Mouse (Mus musculus): Measurements from ENCODE around the gene Fads3. TPM values are rescaled to one million over a fixed set of nuclear protein-coding genes. Genes with fewer than 3 reads are reported as not detected.

The Fads3 gene
- polyA plus RNA-seq (2011; ENCODE audit: insufficient read depth, insufficient read length, low read depth, missing spikeins) = 0.81 and 3.1 TPM in 2 replicates

GRCm38 (mm10) chr19:10041388-10042148 is at the start of gene Fads3:
Gene Fads3 (plus strand): TSS chr19:10041569.
- Histone ChIP-seq H3K4me3 (ENCODE audit: low read depth, low read length) (peak within 1 kb of the TSS; percentile 62), H3K9me3 (replicated peaks; ENCODE audit: control insufficient read depth, insufficient read depth, low read length, poor library complexity, severe bottlenecking) (no peaks in the 10 kb centered on the region), H3K27ac (ENCODE audit: insufficient read depth, low read length) (no peak within 1 kb of the TSS), H3K4me1 (ENCODE audit: control insufficient read depth, insufficient read depth, low read length) (no peaks in the 10 kb centered on the region), H3K9ac (ENCODE audit: low read depth, poor library complexity, severe bottlenecking) (peak within 1 kb of the TSS; percentile 64), H3K27me3 (ENCODE audit: control insufficient read depth, insufficient read depth, low read length, poor library complexity, severe bottlenecking) (0 out of 2 replicates have a peak, but pooled peaks cover 5% of the 10 kb centered on the region), H3K36me3 (ENCODE audit: control insufficient read depth, insufficient read depth, low read length, poor library complexity, severe bottlenecking) (no peaks in the 10 kb centered on the region)
- TF ChIP-seq POLR2A (IDR thresholded peaks at IDR 0.05; ENCODE audit: insufficient read depth, low read length) (no peak), CTCF (IDR thresholded peaks at IDR 0.05; ENCODE audit: low read depth, low read length) (no peak), EP300 (IDR thresholded peaks at IDR 0.05; ENCODE audit: insufficient read depth, low read depth, low read length) (no peak)

DNA sequence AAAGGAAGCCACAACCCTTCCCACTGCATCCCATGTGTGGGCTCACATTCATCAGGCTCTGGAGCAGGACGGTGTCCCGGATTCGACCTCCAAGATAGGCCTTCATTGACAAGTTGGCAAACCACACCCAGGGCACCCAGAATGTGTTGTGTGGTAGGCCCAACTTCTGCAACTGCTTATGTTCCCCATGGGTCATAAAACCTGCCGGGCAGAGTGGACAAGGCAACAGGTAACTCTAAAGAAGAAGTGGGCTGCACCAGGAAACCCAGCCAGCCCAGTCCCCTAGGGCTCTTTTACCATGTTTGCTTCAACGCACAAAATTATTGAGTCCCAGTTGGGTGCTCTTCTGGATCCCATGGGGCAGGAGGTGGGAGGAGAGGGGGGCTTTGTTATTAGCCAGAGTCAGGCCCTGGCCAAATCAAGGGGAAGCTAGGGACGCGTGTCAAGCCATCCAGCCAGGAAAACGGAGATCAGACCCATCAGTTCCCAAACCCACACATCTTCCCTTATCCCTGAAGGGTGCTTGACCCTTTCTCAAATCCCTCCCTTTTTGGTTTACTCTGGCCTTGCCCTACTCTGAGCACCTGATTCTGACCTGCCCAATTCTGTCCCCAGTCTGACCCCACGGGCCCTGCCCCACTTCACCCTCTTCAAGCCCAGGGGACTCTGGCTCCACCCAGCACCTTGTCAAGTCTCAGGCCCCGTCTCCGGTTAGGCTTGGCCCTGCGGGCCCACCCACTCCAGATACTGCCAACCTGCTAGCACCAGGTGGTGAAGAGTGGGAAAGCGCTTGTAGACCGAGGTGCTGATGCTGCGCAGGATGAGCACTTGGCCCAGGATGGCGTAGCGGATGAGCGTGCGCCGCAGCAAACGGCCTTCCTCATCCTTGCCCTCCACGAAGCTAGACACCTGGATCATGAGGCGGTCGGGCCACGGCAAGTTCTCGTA is 49.1 kb upstream of the Fads3 start:
- no peak overlapping the region for H3K27ac ChIP-seq (ENCODE audit: insufficient read depth, low read length)
- no peak for TF ChIP-seq CTCF (IDR thresholded peaks at IDR 0.05; ENCODE audit: low read depth, low read length)
- H3K9ac ChIP-seq (ENCODE audit: low read depth, poor library complexity, severe bottlenecking) = peak overlapping the region; percentile 3
- no peaks in the 10 kb centered on the region for H3K36me3 ChIP-seq (ENCODE audit: control insufficient read depth, insufficient read depth, low read length, poor library complexity, severe bottlenecking)
- no peaks in the 10 kb centered on the region for H3K9me3 ChIP-seq (replicated peaks; ENCODE audit: control insufficient read depth, insufficient read depth, low read length, poor library complexity, severe bottlenecking)
- peak overlapping the region; percentile 65 for H3K4me3 ChIP-seq (ENCODE audit: low read depth, low read length)
- H3K4me1 ChIP-seq (ENCODE audit: control insufficient read depth, insufficient read depth, low read length) = no peaks in the 10 kb centered on the region
- no peaks in the 10 kb centered on the region for H3K27me3 ChIP-seq (ENCODE audit: control insufficient read depth, insufficient read depth, low read length, poor library complexity, severe bottlenecking)

- TF ChIP-seq POLR2A (IDR thresholded peaks at IDR 0.05; ENCODE audit: insufficient read depth, low read length) = no peak
- TF ChIP-seq EP300 (IDR thresholded peaks at IDR 0.05; ENCODE audit: insufficient read depth, low read depth, low read length) = no peak
- TF ChIP-seq CTCF (IDR thresholded peaks at IDR 0.05; ENCODE audit: low read depth, low read length) = peak; percentile 87
- no peaks in the 10 kb centered on the region for H3K27me3 ChIP-seq (ENCODE audit: control insufficient read depth, insufficient read depth, low read length, poor library complexity, severe bottlenecking)
- H3K27ac ChIP-seq (ENCODE audit: insufficient read depth, low read length) = no peak overlapping the region
- H3K9me3 ChIP-seq (replicated peaks; ENCODE audit: control insufficient read depth, insufficient read depth, low read length, poor library complexity, severe bottlenecking) = no peaks in the 10 kb centered on the region
- no peaks in the 10 kb centered on the region for H3K36me3 ChIP-seq (ENCODE audit: control insufficient read depth, insufficient read depth, low read length, poor library complexity, severe bottlenecking)
- H3K9ac ChIP-seq (ENCODE audit: low read depth, poor library complexity, severe bottlenecking) = peak overlapping the region; percentile 3
- H3K4me3 ChIP-seq (ENCODE audit: low read depth, low read length) = peak overlapping the region; percentile 65
- H3K4me1 ChIP-seq (ENCODE audit: control insufficient read depth, insufficient read depth, low read length) = no peaks in the 10 kb centered on the region
Measured at GRCm38 (mm10) chr19:9993036-9993656, 48.2 kb upstream of the Fads3 start.

- H3K27ac ChIP-seq (ENCODE audit: insufficient read depth, low read length) = no peak overlapping the region
- no peaks in the 10 kb centered on the region for H3K9me3 ChIP-seq (replicated peaks; ENCODE audit: control insufficient read depth, insufficient read depth, low read length, poor library complexity, severe bottlenecking)
- no peak overlapping the region for H3K4me3 ChIP-seq (ENCODE audit: low read depth, low read length)
- H3K36me3 ChIP-seq (ENCODE audit: control insufficient read depth, insufficient read depth, low read length, poor library complexity, severe bottlenecking) = no peaks in the 10 kb centered on the region
- no peak overlapping the region for H3K9ac ChIP-seq (ENCODE audit: low read depth, poor library complexity, severe bottlenecking)
- no peaks in the 10 kb centered on the region for H3K27me3 ChIP-seq (ENCODE audit: control insufficient read depth, insufficient read depth, low read length, poor library complexity, severe bottlenecking)
- no peaks in the 10 kb centered on the region for H3K4me1 ChIP-seq (ENCODE audit: control insufficient read depth, insufficient read depth, low read length)
- TF ChIP-seq EP300 (IDR thresholded peaks at IDR 0.05; ENCODE audit: insufficient read depth, low read depth, low read length) = no peak
- TF ChIP-seq CTCF (IDR thresholded peaks at IDR 0.05; ENCODE audit: low read depth, low read length) = no peak
- TF ChIP-seq POLR2A (IDR thresholded peaks at IDR 0.05; ENCODE audit: insufficient read depth, low read length) = no peak
Measured at GRCm38 (mm10) chr19:9997204-9998062, 43.9 kb upstream of the Fads3 start.

DNA sequence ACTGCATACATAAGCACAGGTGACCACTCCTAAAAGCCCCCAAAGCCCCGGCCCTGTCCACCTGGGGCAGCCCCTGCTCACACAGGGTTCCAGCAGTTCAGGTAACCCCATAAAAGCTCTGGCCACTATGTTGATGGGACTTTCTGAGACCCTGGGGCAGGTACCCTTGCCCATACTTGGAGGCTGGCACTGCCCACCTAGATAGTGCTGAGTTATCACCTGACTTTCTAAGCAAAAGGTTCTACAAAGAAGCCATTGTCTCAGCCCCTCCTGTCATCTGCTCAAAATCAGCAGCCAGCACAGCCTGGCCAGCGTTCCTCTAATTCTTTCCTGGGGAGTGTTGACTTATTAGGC is 43.3 kb upstream of the Fads3 start:
- Histone ChIP-seq H3K36me3 (ENCODE audit: control insufficient read depth, insufficient read depth, low read length, poor library complexity, severe bottlenecking) (no peaks in the 10 kb centered on the region), H3K9ac (ENCODE audit: low read depth, poor library complexity, severe bottlenecking) (no peak overlapping the region), H3K9me3 (replicated peaks; ENCODE audit: control insufficient read depth, insufficient read depth, low read length, poor library complexity, severe bottlenecking) (no peaks in the 10 kb centered on the region), H3K27me3 (ENCODE audit: control insufficient read depth, insufficient read depth, low read length, poor library complexity, severe bottlenecking) (no peaks in the 10 kb centered on the region), H3K27ac (ENCODE audit: insufficient read depth, low read length) (no peak overlapping the region), H3K4me3 (ENCODE audit: low read depth, low read length) (no peak overlapping the region), H3K4me1 (ENCODE audit: control insufficient read depth, insufficient read depth, low read length) (no peaks in the 10 kb centered on the region)
- TF ChIP-seq CTCF (IDR thresholded peaks at IDR 0.05; ENCODE audit: low read depth, low read length) = no peak
- no peak for TF ChIP-seq POLR2A (IDR thresholded peaks at IDR 0.05; ENCODE audit: insufficient read depth, low read length)
- no peak for TF ChIP-seq EP300 (IDR thresholded peaks at IDR 0.05; ENCODE audit: insufficient read depth, low read depth, low read length)
